Mouse (Mus musculus) kidney, postnatal 0 days (tissue): ENCODE data around the gene Gm12185. TPM values are rescaled to one million over a fixed set of nuclear protein-coding genes. Genes with fewer than 3 reads are reported as not detected.
"Not testable (repeated sequence)": the region's sequence is repeated elsewhere in the genome, so short reads cannot be mapped to it uniquely, and the experiment has no call there.

ENCODE experiments used
- ATAC-seq: fragments of 200-750 bp; cut with Nextera tagmentation; replicated peaks from 2 replicates; pipeline ENCODE4 v1.8.0; 2017; ENCODE audit warnings: low read depth, moderate number of reproducible peaks, moderate TSS enrichment, moderate library complexity; ENCODE audit not compliant: low FRiP score
- DNase-seq: peaks from one replicate; pipeline ENCODE4 v3.0.0-alpha.2; 2016; ENCODE audit warnings: low spot score
- H3K27ac ChIP-seq: fragments of 300-500 bp; sonication (generic); 2 replicates; pipeline ENCODE4 v1.5.1; 2014; ENCODE audit warnings: mild to moderate bottlenecking
- H3K27me3 ChIP-seq: fragments of 300-500 bp; sonication (generic); 2 replicates; pipeline ENCODE4 v1.6.1; 2014; ENCODE audit warnings: low read length, mixed read lengths; ENCODE audit not compliant: insufficient read depth
- H3K36me3 ChIP-seq: fragments of 300-500 bp; sonication (generic); 2 replicates; pipeline ENCODE4 v1.6.1; 2014; ENCODE audit warnings: low read length, mixed read lengths; ENCODE audit not compliant: insufficient read depth
- H3K4me1 ChIP-seq: fragments of 300-500 bp; sonication (generic); replicated peaks from 2 replicates; pipeline ENCODE4 v1.6.1; 2014; ENCODE audit warnings: antibody characterized with exemption, low read length, mixed read lengths; ENCODE audit not compliant: insufficient read depth
- H3K4me2 ChIP-seq: fragments of 300-500 bp; sonication (generic); 2 replicates; pipeline ENCODE4 v1.6.1; 2014; ENCODE audit warnings: mild to moderate bottlenecking, low read length, moderate library complexity, mixed read lengths
- H3K4me3 ChIP-seq: fragments of 300-500 bp; sonication (generic); replicated peaks from 2 replicates; pipeline ENCODE4 v1.5.1; 2014; ENCODE audit warnings: low read depth, low read length
- H3K9ac ChIP-seq: fragments of 300-500 bp; sonication (generic); 2 replicates; pipeline ENCODE4 v1.6.1; 2014; ENCODE audit warnings: low read depth, low read length
- H3K9me3 ChIP-seq: fragments of 300-500 bp; sonication (generic); replicated peaks from 2 replicates; pipeline ENCODE4 v1.6.1; 2016; ENCODE audit warnings: low read length, inconsistent platforms, mixed read lengths
- WGBS: fragments of 180-500 bp; shearing (Covaris S2); extraction: QIAGEN DNeasy Blood & Tissue Kit; methylation state at CpG from one replicate; pipeline ENCODE4 v1.1.7; 2014; 5-methylcytosine and 5-hydroxymethylcytosine counted together
- polyA plus RNA-seq: library from polyadenylated mRNA; unstranded; fragments of >200 nt; fragmentation: Nextera tagmentation; extraction: Ambion mirVana; gene quantifications from 2 replicates; pipeline ENCODE4 v1.2.1, GENCODE M21; 2015

Gm12185 gene
- polyA plus RNA-seq: not detected in 2 replicates

- not testable (repeated sequence) for H3K36me3 ChIP-seq, H3K9ac ChIP-seq, H3K4me1 ChIP-seq, H3K4me3 ChIP-seq, H3K27ac ChIP-seq, H3K4me2 ChIP-seq, H3K27me3 ChIP-seq, H3K9me3 ChIP-seq, ATAC-seq
- 36% methylated on average over 4 of the region's 4 CpGs for WGBS
- DNase-seq: peak; percentile 62
These were observed at the start of gene Gm12185 for GRCm38 (mm10) chr11:48991740-48992520. Gene Gm12185, minus strand, starts transcription at chr11:48992226.

GRCm38 (mm10) chr11:49012074-49012473 is 20.0 kb upstream of the Gm12185 start:
- not testable (repeated sequence) for H3K36me3 ChIP-seq, DNase-seq, H3K27me3 ChIP-seq, H3K27ac ChIP-seq, H3K4me2 ChIP-seq, H3K9me3 ChIP-seq, H3K9ac ChIP-seq, H3K4me3 ChIP-seq, H3K4me1 ChIP-seq, ATAC-seq

- not testable (repeated sequence) for H3K4me2 ChIP-seq, H3K9me3 ChIP-seq, H3K4me1 ChIP-seq, H3K4me3 ChIP-seq, H3K9ac ChIP-seq, DNase-seq, H3K27me3 ChIP-seq, ATAC-seq, H3K27ac ChIP-seq, H3K36me3 ChIP-seq
- no CpG with 5 or more reads among the region's 1 CpGs for WGBS
These were observed 14.8 kb upstream of the Gm12185 start for GRCm38 (mm10) chr11:49006785-49007184.

GRCm38 (mm10) chr11:49006317-49006716 is 14.3 kb upstream of the Gm12185 start:
- not testable (repeated sequence) for DNase-seq, H3K36me3 ChIP-seq, ATAC-seq, H3K27me3 ChIP-seq, H3K9ac ChIP-seq, H3K4me2 ChIP-seq, H3K27ac ChIP-seq, H3K4me3 ChIP-seq, H3K9me3 ChIP-seq, H3K4me1 ChIP-seq
- WGBS: 59% methylated on average over 2 of the region's 2 CpGs

GRCm38 (mm10) chr11:49000411-49000810 is 8.4 kb upstream of the Gm12185 start:
- H3K9me3 ChIP-seq, DNase-seq, H3K4me3 ChIP-seq, H3K36me3 ChIP-seq, H3K4me1 ChIP-seq, H3K9ac ChIP-seq, H3K27ac ChIP-seq, ATAC-seq, H3K27me3 ChIP-seq, H3K4me2 ChIP-seq: not testable (repeated sequence)
- 45% methylated on average over 1 of the region's 1 CpGs for WGBS

GRCm38 (mm10) chr11:48994018-48994417 is 2.0 kb upstream of the Gm12185 start, which contains the start of gene Tgtp1:
Gene Tgtp1, minus strand, starts transcription at chr11:48994172.
- ATAC-seq: peak; percentile 72
- H3K4me2 ChIP-seq, H3K4me3 ChIP-seq, H3K4me1 ChIP-seq, H3K9me3 ChIP-seq, H3K27me3 ChIP-seq, H3K36me3 ChIP-seq, H3K9ac ChIP-seq: not testable (repeated sequence)
- peak; percentile 77 for DNase-seq
- WGBS: 20% methylated on average over 2 of the region's 2 CpGs
- 0 out of 2 replicates have a peak within 1 kb of the TSS, but pooled peaks have one; percentile 9 for H3K27ac ChIP-seq

GRCm38 (mm10) chr11:48993296-48993695 is 1.3 kb upstream of the Gm12185 start:
- WGBS: 22% methylated on average over 10 of the region's 10 CpGs
- not testable (repeated sequence) for H3K4me2 ChIP-seq, H3K27ac ChIP-seq, H3K36me3 ChIP-seq, H3K9ac ChIP-seq, H3K9me3 ChIP-seq, ATAC-seq, H3K27me3 ChIP-seq, H3K4me3 ChIP-seq, H3K4me1 ChIP-seq, DNase-seq

GRCm38 (mm10) chr11:48989981-48990380 is 2.0 kb downstream of the Gm12185 start:
- not testable (repeated sequence) for H3K4me2 ChIP-seq, H3K4me1 ChIP-seq, H3K9ac ChIP-seq, H3K9me3 ChIP-seq, ATAC-seq, H3K4me3 ChIP-seq, H3K27me3 ChIP-seq, DNase-seq, H3K27ac ChIP-seq, H3K36me3 ChIP-seq
- WGBS: 65% methylated on average over 1 of the region's 2 CpGs

GRCm38 (mm10) chr11:48988219-48988618 is 3.8 kb downstream of the Gm12185 start:
- H3K27ac ChIP-seq, H3K27me3 ChIP-seq, H3K9me3 ChIP-seq, H3K4me2 ChIP-seq, H3K4me1 ChIP-seq, DNase-seq, H3K9ac ChIP-seq, ATAC-seq, H3K4me3 ChIP-seq, H3K36me3 ChIP-seq: not testable (repeated sequence)
- WGBS: 70% methylated on average over 2 of the region's 3 CpGs
